Mouse (Mus musculus): ENCODE measurements around the gene Hlcs.

The Hlcs gene

DNA sequence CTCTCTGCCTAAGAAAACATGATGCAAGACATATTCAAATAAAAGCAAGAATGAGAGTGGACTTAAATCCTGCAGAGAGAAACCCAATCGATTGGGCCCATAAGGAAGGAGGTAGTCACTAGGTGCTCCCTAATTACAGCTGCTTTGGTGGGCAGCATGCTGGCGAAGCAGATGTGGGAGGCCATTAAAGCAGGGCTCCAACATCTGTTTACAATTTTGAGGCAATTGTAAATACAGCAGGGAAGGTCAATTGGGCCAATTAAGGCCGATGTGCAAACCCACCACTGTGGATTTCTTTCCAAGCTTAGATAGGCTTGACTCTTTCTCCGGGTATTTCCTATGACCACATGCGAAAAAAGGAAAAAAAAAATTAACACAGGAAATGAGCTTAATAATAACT, 117.5 kb downstream of the Hlcs start:
- DNase-seq (ENCODE audit: low read depth, low spot score), result no peak
- H3K36me3 ChIP-seq (ENCODE audit: control insufficient read depth, insufficient read depth, low read length, poor library complexity, severe bottlenecking), result no peaks in the 10 kb centered on the region
- H3K27me3 ChIP-seq (ENCODE audit: control insufficient read depth, insufficient read depth, low read length, poor library complexity, severe bottlenecking), result no peaks in the 10 kb centered on the region

DNA sequence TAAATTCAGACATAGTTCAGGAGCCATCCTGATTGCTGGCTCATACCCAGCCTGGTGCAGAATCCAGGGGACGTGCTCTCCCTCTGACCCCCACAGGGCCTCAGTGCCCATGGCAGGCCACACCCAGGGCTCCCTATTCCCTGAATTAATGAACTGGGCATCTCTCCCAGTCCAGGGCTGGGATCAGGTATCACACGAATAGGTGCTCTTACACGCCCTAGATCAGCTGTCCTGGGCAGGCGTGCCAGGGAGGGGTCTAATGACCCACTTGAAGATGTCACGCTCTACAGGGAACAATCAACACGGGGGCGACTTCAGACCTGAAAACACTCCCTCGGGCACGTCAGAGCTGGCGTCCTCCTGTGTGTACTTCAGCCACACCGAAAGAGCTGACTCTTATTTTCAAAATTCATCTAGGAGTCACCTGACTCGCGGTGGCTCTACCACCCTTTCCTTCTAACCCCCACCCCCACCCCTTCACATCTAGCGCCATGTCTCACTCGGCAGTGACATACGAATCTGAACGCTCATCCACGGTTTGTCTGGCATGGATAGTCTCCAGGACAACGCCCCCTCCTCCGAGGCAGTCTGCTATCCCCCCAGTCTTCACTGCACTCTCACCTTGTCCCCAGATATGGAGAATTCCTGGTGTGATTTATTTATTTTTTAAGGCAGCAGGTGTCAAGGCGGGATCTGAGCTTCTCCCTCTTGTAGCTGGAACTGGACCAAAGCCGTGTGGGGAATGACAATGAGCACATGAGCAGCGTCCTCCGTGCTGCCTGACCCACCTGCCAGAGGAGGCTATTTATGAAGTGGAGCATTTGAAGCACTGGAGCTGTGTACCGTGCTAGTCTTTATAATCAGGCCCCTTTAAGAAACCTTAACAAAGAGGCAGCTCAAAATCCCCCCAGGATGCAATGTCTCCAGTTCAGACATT, 121.7 kb downstream of the Hlcs start:
- Histone ChIP-seq H3K27me3 (ENCODE audit: control insufficient read depth, insufficient read depth, low read length, poor library complexity, severe bottlenecking) (no peaks in the 10 kb centered on the region), H3K36me3 (ENCODE audit: control insufficient read depth, insufficient read depth, low read length, poor library complexity, severe bottlenecking) (no peaks in the 10 kb centered on the region)
- DNase-seq (ENCODE audit: low read depth, low spot score), result no peak

DNA sequence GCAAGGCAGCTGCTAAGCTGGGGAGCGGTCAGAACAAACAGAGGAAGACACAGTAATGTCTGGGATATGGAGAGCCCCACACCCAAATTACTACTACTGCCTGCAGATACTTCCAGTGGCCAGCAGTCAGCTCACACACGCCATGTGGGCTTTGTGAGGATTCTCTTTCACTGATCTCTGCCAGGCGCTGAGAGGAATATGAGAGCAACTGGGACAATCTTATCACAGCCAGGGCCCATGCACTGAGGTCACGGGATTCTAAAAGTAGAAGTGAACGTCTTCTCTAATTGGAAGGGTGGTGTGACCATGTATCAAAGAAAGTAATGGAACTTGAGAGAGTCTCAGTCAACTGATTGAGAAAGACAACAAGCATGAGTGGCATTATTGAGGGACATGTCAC, 123.1 kb downstream of the Hlcs start:
- Histone ChIP-seq H3K36me3 (ENCODE audit: control insufficient read depth, insufficient read depth, low read length, poor library complexity, severe bottlenecking) (no peaks in the 10 kb centered on the region), H3K27me3 (ENCODE audit: control insufficient read depth, insufficient read depth, low read length, poor library complexity, severe bottlenecking) (no peaks in the 10 kb centered on the region)
- DNase-seq (ENCODE audit: low read depth, low spot score), result no peak

DNA sequence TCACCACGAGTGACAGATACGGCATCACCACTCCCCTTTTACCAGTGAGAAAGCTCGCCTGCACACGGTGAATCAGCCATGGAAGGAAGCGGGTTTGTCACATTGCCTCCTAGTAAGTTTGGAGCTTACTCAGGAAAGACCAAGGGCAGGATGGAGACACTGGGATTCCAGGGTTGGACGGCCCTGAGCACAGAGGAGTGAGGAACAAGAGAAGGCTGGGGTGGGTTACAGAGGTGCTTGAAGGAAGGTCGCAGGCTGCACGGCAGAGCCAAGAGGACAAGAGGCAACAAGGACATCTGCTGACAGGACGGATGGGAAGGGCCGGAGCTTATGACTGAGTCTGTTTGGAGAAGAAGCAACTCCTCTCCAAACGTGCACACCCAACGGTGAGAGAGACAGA, 126.8 kb downstream of the Hlcs start:
- H3K36me3 ChIP-seq (ENCODE audit: control insufficient read depth, insufficient read depth, low read length, poor library complexity, severe bottlenecking), result no peaks in the 10 kb centered on the region
- DNase-seq (ENCODE audit: low read depth, low spot score), result no peak
- no peaks in the 10 kb centered on the region for H3K27me3 ChIP-seq (ENCODE audit: control insufficient read depth, insufficient read depth, low read length, poor library complexity, severe bottlenecking)

DNA sequence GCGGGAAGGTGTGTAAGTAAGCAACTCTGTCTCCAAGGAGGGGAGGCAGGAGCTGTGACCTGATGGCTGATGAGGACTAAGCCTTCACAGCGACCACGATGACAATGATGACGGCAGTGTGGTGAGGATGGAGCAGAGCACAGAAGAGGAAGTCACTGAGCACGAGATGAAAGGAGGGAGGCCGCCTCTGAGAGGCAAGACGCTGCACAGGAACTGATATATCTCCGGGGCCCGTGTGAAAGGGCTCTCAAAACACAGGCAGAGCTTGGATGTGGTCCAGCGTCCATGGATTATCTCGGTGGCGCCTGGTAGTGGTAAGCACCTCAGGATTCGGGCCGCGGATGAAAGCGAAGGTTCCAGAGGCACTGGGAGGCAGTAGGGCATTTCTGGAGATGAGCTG, 127.9 kb downstream of the Hlcs start:
- no peaks in the 10 kb centered on the region for H3K27me3 ChIP-seq (ENCODE audit: control insufficient read depth, insufficient read depth, low read length, poor library complexity, severe bottlenecking)
- DNase-seq (ENCODE audit: low read depth, low spot score), result peak; percentile 55
- no peaks in the 10 kb centered on the region for H3K36me3 ChIP-seq (ENCODE audit: control insufficient read depth, insufficient read depth, low read length, poor library complexity, severe bottlenecking)

DNA sequence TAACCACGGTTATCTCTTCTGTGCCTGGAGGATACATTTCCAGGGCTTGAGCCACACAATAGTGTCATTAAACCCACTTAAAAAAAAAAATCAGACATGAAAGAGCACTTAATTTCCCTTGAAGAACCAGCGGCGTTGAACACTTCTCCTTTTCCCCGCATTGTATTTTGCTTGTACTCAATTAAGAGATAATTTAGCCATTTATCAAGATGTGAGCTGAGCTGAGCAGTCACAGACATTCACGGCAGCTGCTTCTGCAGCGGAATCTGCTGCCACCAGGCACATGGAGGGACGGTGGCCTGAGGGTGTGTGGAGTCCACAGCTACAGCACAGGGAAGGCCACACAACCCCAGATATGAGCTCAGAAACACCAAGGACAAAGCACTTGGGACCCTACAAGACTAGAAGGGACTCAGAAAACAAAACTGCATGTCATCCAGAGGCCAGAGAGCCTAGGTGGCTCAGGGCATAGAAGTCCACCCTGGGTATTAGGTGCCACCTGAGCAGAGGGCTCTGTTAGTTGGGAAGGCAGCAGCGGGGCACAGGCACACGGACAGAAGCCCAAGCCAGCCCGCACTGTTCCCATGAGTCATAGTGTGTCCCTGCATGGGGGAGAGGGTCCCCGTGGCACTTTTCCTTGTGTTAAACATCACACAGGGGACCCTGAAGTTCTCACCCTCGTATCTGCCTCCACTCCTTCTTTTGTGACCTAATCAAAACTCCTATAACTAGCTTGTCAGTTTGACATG, 133.1 kb downstream of the Hlcs start:
- H3K36me3 ChIP-seq (ENCODE audit: control insufficient read depth, insufficient read depth, low read length, poor library complexity, severe bottlenecking), result no peaks in the 10 kb centered on the region
- H3K27me3 ChIP-seq (ENCODE audit: control insufficient read depth, insufficient read depth, low read length, poor library complexity, severe bottlenecking), result no peaks in the 10 kb centered on the region
- peak; percentile 7 for DNase-seq (ENCODE audit: low read depth, low spot score)

DNA sequence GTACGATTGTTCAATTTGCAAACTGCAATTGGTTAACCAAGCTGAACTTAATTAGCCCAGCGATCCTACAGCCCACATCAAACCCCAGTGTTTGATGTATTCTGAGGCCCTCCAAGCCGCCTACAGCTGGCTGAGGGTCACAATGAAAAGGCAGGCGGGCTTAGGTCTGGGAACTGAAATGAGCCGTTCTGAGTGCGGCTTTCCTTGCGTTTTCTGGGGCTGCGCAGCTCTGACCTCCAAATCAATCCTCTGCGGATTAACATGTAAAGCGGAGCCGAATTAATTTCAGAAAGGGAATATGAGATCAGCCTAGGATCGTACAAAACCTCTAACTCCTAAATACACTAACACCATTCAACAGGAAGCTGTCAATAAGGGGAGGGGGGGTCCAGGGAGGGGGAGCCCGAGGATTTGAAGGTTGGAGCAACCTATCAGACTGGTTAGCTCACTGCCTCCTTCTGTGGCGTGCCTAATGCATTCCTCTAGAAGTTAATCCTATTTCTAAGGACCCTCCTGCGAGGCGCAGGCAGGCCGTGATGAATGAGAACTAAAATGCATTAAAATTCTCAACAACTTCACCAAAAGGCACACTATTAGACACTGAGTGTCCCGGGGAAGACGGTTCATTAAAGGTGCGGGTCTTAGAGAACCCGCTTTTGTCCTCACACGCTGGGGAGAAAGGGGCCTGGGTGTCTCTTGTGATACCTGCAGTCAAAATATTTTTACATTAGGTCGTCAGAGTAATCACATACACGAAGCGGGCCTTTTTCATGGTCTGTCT, 133.8 kb downstream of the Hlcs start:
- Histone ChIP-seq H3K36me3 (ENCODE audit: control insufficient read depth, insufficient read depth, low read length, poor library complexity, severe bottlenecking) (no peaks in the 10 kb centered on the region), H3K27me3 (ENCODE audit: control insufficient read depth, insufficient read depth, low read length, poor library complexity, severe bottlenecking) (no peaks in the 10 kb centered on the region)
- DNase-seq (ENCODE audit: low read depth, low spot score), result no peak

DNA sequence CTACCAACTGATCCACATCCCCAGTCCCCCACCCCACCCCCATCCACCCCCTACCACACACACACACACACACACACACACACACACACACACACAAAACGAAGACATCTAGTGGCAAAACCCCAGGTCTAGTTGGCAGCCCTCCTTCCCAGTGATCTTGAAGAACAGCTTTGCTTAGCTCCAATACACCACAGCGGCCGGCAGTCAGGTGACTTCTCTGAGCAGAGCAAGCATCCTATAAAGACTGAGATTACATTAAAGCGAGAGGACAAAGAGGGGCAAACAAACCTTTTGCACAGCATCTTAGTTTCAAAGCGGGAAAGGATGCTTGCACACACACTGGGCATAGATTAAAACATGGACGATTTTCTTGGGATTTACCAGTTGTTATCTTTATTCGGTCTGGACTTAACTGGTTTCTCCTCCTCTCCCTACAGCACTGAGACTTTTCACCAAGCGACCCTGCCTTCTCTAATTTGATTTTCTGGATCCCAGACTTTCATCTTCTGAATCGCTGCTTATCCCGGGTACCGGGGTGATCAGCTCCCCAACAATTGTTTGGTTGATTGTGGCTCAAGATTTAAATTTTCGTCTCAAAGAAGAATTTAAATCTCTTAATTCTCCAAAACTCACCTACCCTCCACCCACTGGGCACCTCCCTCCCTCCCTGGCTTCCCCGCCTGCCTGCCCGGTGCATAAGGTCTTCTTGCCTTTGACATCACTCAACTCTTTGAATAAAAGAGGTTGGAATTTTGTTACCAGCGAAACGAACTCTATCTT, 134.7 kb downstream of the Hlcs start:
- no peaks in the 10 kb centered on the region for H3K36me3 ChIP-seq (ENCODE audit: control insufficient read depth, insufficient read depth, low read length, poor library complexity, severe bottlenecking)
- DNase-seq (ENCODE audit: low read depth, low spot score), result no peak

DNA sequence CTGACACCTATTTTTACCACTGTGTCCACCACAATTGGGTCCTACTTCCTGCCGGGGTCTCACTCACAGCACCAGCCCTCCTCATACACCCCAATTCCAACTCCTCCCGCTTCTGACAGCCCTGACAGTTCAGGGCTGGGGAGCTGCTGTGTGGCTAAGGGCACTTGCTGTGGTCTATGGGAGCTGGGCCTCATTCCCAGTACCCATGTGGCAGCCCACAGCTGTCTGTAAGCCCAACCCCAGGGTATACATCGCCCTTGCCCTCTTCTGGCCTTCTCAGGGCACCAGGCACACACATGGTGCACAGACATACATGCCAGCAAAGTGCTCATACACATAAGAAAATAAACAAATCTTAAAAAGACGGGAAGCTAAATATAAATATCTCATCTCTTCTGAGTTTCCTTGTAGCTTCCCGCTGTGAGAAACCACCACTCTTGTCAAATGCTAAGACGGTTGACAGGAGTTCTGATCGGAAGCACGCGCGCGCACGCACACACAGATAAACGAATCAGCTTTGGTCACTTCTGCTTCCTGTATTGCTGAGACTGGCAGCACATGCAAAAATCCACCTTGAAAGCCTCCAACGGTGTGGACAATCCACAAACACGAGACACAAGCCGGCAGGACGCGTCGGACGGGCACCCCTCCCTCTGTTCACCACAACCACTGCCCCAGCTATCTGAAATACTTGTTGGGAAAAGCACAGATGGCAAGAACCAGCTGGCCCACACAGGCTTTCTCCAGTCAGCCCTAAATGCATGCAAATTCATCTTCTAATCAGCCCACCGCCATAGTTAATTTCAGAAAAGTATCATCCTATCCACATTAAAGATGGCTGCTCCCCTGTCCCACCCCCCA, 136.1 kb downstream of the Hlcs start:
- H3K27me3 ChIP-seq (ENCODE audit: control insufficient read depth, insufficient read depth, low read length, poor library complexity, severe bottlenecking), result no peaks in the 10 kb centered on the region
- no peaks in the 10 kb centered on the region for H3K36me3 ChIP-seq (ENCODE audit: control insufficient read depth, insufficient read depth, low read length, poor library complexity, severe bottlenecking)
- no peak for DNase-seq (ENCODE audit: low read depth, low spot score)

More for the DNA sequence above, 134.7 kb downstream of the Hlcs start:
- no peaks in the 10 kb centered on the region for H3K27me3 ChIP-seq (ENCODE audit: control insufficient read depth, insufficient read depth, low read length, poor library complexity, severe bottlenecking)

DNA sequence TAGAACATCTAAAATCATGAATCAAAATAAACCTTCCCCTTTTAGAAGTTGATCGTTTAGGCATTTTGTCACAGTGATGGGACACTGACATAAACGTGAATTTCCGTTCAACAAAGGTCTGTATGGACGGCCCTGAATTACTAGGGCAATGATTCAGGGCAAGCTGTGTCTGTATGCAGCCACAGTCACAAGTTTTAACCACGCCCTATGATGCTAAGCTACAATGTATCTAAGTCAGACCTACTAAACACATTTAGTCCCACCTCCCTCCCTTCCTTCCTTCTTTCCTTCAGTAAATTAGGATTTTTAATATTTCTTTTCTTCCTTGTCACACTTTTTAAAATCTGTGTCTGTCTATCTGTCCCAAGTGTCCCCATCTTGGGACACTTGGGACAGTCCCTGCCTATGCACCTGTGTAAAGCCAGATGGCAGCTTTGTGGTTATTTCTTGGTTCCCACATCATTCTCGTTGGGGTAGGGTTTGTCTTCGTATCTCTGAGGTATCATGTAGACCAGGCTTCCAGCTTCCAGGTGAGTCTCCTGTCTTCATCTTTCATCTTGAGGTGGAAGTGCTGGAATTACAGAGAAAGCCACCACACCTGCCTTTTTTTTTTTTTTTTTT, 137.9 kb downstream of the Hlcs start:
- Histone ChIP-seq H3K36me3 (ENCODE audit: control insufficient read depth, insufficient read depth, low read length, poor library complexity, severe bottlenecking) (no peaks in the 10 kb centered on the region; the same call in 1 of the 2 replicates), H3K27me3 (ENCODE audit: control insufficient read depth, insufficient read depth, low read length, poor library complexity, severe bottlenecking) (no peaks in the 10 kb centered on the region)
- no peak for DNase-seq (ENCODE audit: low read depth, low spot score)

DNA sequence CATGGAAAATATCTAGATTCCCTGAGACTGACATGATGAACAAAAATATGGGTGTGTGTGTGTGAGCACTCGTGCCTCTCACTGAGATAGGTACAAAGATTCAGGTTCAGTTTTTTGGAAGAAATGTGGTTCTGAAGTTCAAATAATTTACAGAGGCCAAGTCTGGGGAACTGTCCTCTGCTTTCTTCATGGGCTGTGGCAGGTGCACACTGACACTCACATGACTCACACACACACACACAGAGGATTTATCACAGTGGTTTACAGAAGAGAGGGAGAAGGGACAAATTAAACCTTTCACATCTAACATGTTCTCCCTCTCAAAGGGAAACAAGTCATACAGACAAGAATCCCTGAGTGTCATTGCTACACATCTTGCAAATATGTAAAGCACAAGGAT, 140.0 kb downstream of the Hlcs start:
- Histone ChIP-seq H3K27me3 (ENCODE audit: control insufficient read depth, insufficient read depth, low read length, poor library complexity, severe bottlenecking) (no peaks in the 10 kb centered on the region), H3K36me3 (ENCODE audit: control insufficient read depth, insufficient read depth, low read length, poor library complexity, severe bottlenecking) (no peaks in the 10 kb centered on the region; the same call in 1 of the 2 replicates)
- no peak for DNase-seq (ENCODE audit: low read depth, low spot score)

DNA sequence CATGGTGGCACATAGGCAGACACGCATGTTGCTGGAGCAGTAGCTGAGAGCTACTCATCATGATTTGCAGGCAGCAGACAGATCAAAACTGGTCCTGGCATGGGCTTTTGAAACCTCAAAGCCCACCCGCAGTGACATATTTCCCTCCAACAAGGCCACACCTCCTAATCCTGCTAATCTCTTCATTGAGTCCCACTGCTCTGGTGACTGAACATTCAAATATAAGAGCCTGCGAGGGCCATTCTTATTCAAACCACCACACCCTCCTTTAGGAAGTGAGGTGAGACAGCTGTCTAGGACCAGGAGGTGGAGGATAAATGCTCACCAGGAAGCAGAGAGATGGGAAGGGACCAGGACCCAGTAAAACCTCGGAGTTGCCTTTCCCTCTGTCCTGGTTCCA, 143.2 kb downstream of the Hlcs start:
- no peaks in the 10 kb centered on the region; the same call in 1 of the 2 replicates for H3K36me3 ChIP-seq (ENCODE audit: control insufficient read depth, insufficient read depth, low read length, poor library complexity, severe bottlenecking)
- no peak for DNase-seq (ENCODE audit: low read depth, low spot score)

More for the DNA sequence above, 143.2 kb downstream of the Hlcs start:
- no peaks in the 10 kb centered on the region for H3K27me3 ChIP-seq (ENCODE audit: control insufficient read depth, insufficient read depth, low read length, poor library complexity, severe bottlenecking)

Measured in splenic B cell, adult 2 months (primary cell).